Mouse (Mus musculus): ENCODE data around the gene Gm17428.

DNA sequence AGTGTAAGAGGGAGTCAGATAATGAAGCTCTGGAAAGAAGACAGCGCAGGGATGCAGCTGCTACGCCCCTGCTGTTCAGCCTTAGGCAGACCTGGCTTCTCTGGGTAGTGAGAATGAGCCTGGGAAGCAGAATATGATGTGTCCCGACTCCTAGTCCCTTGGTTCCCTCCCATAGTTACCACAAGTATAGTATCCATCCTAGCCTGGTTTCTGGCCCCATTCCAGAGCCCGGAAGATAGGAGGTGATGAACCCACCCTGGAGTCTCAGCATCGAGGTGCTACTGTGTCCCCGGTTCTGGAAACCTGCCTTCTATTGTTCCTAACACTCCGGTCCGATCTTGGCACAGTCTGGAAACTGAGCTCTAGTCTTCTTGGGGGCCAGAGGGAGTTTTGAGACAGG, 31.7 kb downstream of the Gm17428 start:
- TF ChIP-seq CTCF (conservative IDR thresholded peaks at IDR 0.05; ENCODE audit: low read length) (no peak), NANOG (IDR thresholded peaks at IDR 0.05; ENCODE audit: borderline replicate concordance, low read length) (no peak)
